Mouse (Mus musculus) frontal cortex, postnatal 14 days (tissue): ENCODE measurements around the gene Sema4d.
"Not testable (repeated sequence)": the region's sequence is repeated elsewhere in the genome, so short reads cannot be mapped to it uniquely, and the experiment has no call there.

Source experiments
- DNase-seq, 2 experiments: peaks; one replicate each; pipeline ENCODE4 v3.0.0; 2022; ENCODE audit warnings: low spot score in 2 of 2

Sema4d gene

GRCm38 (mm10) chr13:51679332-51679731 is 114.2 kb downstream of the Sema4d start:
- DNase-seq: no peak

GRCm38 (mm10) chr13:51678687-51679086 is 114.9 kb downstream of the Sema4d start:
- DNase-seq: no peak

- DNase-seq: no peak
Observed at GRCm38 (mm10) chr13:51677630-51678185, 115.8 kb downstream of the Sema4d start.

- DNase-seq: no peak
Observed at GRCm38 (mm10) chr13:51677041-51677440, 116.5 kb downstream of the Sema4d start.

GRCm38 (mm10) chr13:51676641-51677040 is 116.9 kb downstream of the Sema4d start:
- DNase-seq: no peak

GRCm38 (mm10) chr13:51668195-51668594 is 125.4 kb downstream of the Sema4d start:
- not testable (repeated sequence) for DNase-seq

GRCm38 (mm10) chr13:51663561-51663960 is 130.0 kb downstream of the Sema4d start:
- no peak for DNase-seq

- no peak for DNase-seq
Observed at GRCm38 (mm10) chr13:51659573-51659972, 134.0 kb downstream of the Sema4d start.

GRCm38 (mm10) chr13:51658094-51658493 is 135.5 kb downstream of the Sema4d start:
- no peak for DNase-seq

- DNase-seq: no peak
Observed at GRCm38 (mm10) chr13:51656516-51657235, 136.9 kb downstream of the Sema4d start.

- DNase-seq: no peak
Observed at GRCm38 (mm10) chr13:51653961-51654360, 139.6 kb downstream of the Sema4d start.

GRCm38 (mm10) chr13:51653159-51653558 is 140.4 kb downstream of the Sema4d start:
- no peak for DNase-seq

- peak; percentile 88 to 91 for DNase-seq
Observed at GRCm38 (mm10) chr13:51651408-51652064, 142.0 kb downstream of the Sema4d start, which contains the start of gene Secisbp2. Gene Secisbp2 (plus strand): TSS chr13:51651697.

GRCm38 (mm10) chr13:51649740-51650139 is 143.8 kb downstream of the Sema4d start:
- DNase-seq: no peak

- DNase-seq: no peak
Observed at GRCm38 (mm10) chr13:51648237-51648636, 145.3 kb downstream of the Sema4d start.

GRCm38 (mm10) chr13:51647770-51648169 is 145.8 kb downstream of the Sema4d start:
- DNase-seq: no peak

GRCm38 (mm10) chr13:51646362-51647027 is 147.1 kb downstream of the Sema4d start:
- DNase-seq: no peak

GRCm38 (mm10) chr13:51645872-51646271 is 147.7 kb downstream of the Sema4d start:
- no peak for DNase-seq

- DNase-seq: peak; percentile 97
Observed at GRCm38 (mm10) chr13:51644829-51645789, 148.4 kb downstream of the Sema4d start, which contains the start of gene Cks2. Gene Cks2 (plus strand): TSS chr13:51645232.

GRCm38 (mm10) chr13:51643924-51644828 is 149.4 kb downstream of the Sema4d start:
- DNase-seq: no peak
